Mouse (Mus musculus) stomach, postnatal 0 days (tissue): Measurements from ENCODE around the gene Rcan1.

Experiments
- CTCF ChIP-seq: IDR thresholded peaks from 2 replicates; pipeline ENCODE4 v1.5.1; 2016; ENCODE audit warnings: antibody characterized with exemption, low read depth, mild to moderate bottlenecking, moderate library complexity
- EP300 ChIP-seq: optimal IDR thresholded peaks from 2 replicates; pipeline ENCODE3; 2016; ENCODE audit warnings: antibody characterized with exemption

DNA sequence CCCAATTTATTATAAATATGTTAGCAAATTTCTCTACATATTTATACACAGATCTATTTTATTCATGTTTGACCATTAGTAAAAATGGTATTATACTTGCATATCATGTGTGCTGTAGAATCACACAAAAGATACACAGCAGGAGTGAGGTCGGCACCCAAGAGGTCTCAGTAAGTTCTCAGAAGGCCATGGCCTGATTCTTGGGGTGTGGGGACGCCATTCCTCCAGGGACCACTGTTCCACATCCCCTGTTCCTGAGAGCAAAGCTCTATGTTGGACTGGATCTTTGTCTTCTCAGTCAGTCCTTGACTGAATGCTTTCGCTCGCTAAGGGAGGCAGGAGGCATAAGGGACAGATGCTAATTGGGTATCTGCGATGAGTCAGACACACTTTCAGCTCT, 14.8 kb upstream of the Rcan1 start, which contains the start of gene Clic6:
- no peak for TF ChIP-seq EP300
- TF ChIP-seq CTCF: no peak
